Mouse (Mus musculus) midbrain, embryonic 11.5 days (tissue): Measurements from ENCODE around the gene Cfap299. TPM values are rescaled to one million over a fixed set of nuclear protein-coding genes. Genes with fewer than 3 reads are reported as not detected.
A peak's percentile ranks its signal among the peaks of the same experiment; 100 is the strongest.

Experiments
- ATAC-seq: fragments of 200-750 bp; cut with Nextera tagmentation; 2 replicates; pipeline ENCODE4 v1.8.0; 2017; ENCODE audit warnings: moderate TSS enrichment, moderate library complexity; ENCODE audit not compliant: low FRiP score
- DNase-seq: peaks from one replicate; pipeline ENCODE4 v3.0.0; 2015; ENCODE audit warnings: low spot score; ENCODE audit errors: missing footprints
- H3K27ac ChIP-seq: fragments of 300-500 bp; sonication (generic); 2 replicates; pipeline ENCODE4 v1.5.1; 2014; ENCODE audit warnings: low read depth, low read length
- H3K27me3 ChIP-seq: fragments of 300-500 bp; sonication (generic); 2 replicates; pipeline ENCODE4 v1.6.1; 2014; ENCODE audit warnings: mild to moderate bottlenecking, low read length, moderate library complexity, mixed read lengths; ENCODE audit not compliant: control insufficient read depth, insufficient read depth
- H3K36me3 ChIP-seq: fragments of 300-500 bp; sonication (generic); 2 replicates; pipeline ENCODE4 v1.6.1; 2014; ENCODE audit warnings: mild to moderate bottlenecking, low read length, moderate library complexity, mixed read lengths; ENCODE audit not compliant: control insufficient read depth, insufficient read depth
- H3K4me1 ChIP-seq: fragments of 300-500 bp; sonication (generic); 2 replicates; pipeline ENCODE4 v1.6.1; 2014; ENCODE audit warnings: low read length; ENCODE audit not compliant: control insufficient read depth, insufficient read depth
- H3K4me2 ChIP-seq: fragments of 300-500 bp; sonication (generic); 2 replicates; pipeline ENCODE4 v1.6.1; 2014; ENCODE audit warnings: mild to moderate bottlenecking, moderate library complexity
- H3K4me3 ChIP-seq: fragments of 300-500 bp; sonication (generic); 2 replicates; pipeline ENCODE4 v1.5.1; 2014; ENCODE audit warnings: low read depth, low read length
- H3K9ac ChIP-seq: fragments of 300-500 bp; sonication (generic); 2 replicates; pipeline ENCODE4 v1.6.1; 2014; ENCODE audit warnings: low read length
- H3K9me3 ChIP-seq: fragments of 300-500 bp; sonication (generic); 2 replicates; pipeline ENCODE4 v1.6.1; 2016; ENCODE audit warnings: low read length; ENCODE audit not compliant: control insufficient read depth
- WGBS: fragments of 180-500 bp; shearing (Covaris S2); extraction: QIAGEN DNeasy Blood & Tissue Kit; methylation state at CpG from one replicate; pipeline ENCODE4 v1.1.7; 2014; 5-methylcytosine and 5-hydroxymethylcytosine counted together
- polyA plus RNA-seq: library from polyadenylated mRNA; unstranded; fragments of >200 nt; fragmentation: Nextera tagmentation; extraction: Ambion mirVana; gene quantifications from 2 replicates; pipeline ENCODE4 v1.2.1, GENCODE M21; 2014

The Cfap299 gene
- polyA plus RNA-seq, 1 experiment from 2014 or later = 0.37 TPM

DNA sequence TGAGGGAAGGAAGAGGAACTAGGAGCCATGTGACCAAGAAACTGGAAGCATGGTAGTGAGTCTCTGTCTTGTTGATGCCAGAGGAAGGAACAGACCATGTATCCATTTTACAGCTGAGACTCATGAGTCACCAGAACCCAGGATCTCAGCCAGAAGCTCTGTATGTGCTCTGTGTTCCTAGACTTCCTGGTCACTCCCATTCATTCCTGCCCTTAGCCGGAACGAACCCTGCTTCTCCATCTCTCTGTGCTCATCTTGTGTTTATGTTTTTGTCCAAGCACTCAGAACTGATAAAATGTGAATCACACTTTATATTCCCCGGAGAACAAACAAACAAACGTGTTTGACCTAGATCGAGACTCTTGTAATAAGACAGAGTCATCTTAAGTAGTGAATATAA, 36.2 kb downstream of the Cfap299 start:
- no peaks in the 10 kb centered on the region for H3K36me3 ChIP-seq
- no peak for ATAC-seq
- no peaks in the 10 kb centered on the region for H3K27me3 ChIP-seq
- no peak overlapping the region for H3K4me2 ChIP-seq
- H3K27ac ChIP-seq = no peak overlapping the region
- no peak for DNase-seq
- no peaks in the 10 kb centered on the region for H3K4me1 ChIP-seq
- H3K4me3 ChIP-seq = no peak overlapping the region
- no peak overlapping the region for H3K9ac ChIP-seq
- 93% methylated on average over 5 of the region's 5 CpGs for WGBS
- H3K9me3 ChIP-seq = no peaks in the 10 kb centered on the region

DNA sequence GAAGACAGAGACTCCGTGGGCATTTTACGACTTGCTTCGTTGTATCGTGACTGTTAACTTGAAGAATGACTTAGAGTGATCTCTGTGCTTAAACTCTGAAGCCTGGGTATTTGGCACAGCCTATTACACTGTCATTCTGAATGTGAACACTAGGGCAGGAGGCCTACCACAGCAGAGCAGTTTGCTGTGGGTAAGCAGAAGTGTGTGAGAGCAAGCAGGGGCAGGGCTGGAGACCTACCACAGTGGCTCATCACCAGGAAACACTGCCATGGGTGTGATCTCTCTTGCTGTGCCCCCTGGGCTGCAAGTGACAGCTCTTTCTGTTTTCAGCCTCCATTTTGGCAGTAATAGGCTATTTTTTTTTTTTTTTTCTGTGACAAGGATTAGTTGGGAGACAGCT, 39.7 kb downstream of the Cfap299 start:
- H3K4me3 ChIP-seq = no peak overlapping the region
- H3K9ac ChIP-seq = no peak overlapping the region
- DNase-seq (no peak), ATAC-seq (no peak)
- H3K9me3 ChIP-seq = no peaks in the 10 kb centered on the region
- H3K4me2 ChIP-seq = no peak overlapping the region
- WGBS = 88% methylated on average over 4 of the region's 4 CpGs
- H3K36me3 ChIP-seq = no peaks in the 10 kb centered on the region
- H3K4me1 ChIP-seq = no peaks in the 10 kb centered on the region
- no peak overlapping the region for H3K27ac ChIP-seq
- no peaks in the 10 kb centered on the region for H3K27me3 ChIP-seq

DNA sequence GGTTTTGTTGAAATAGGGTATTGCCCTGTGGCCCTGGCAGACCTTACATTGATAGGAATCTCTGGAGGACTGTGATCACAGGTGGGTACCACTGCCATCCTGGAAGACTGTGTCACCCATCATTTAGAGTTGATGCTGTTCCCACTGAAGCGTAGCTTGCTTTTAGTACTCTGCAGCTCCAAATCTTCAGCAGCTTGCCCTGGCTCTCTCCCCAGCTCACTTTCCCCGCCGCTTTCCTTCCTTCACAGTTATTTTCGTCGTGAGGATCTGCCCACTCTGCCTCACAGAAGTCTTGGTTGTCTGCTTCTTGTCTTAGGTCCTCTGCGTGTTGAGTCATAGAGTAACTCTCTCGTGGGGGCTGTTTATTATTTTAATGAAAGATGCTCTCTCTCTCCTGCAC, 40.3 kb downstream of the Cfap299 start:
- Histone ChIP-seq H3K27ac (no peak overlapping the region), H3K27me3 (no peaks in the 10 kb centered on the region), H3K4me3 (no peak overlapping the region), H3K4me2 (no peak overlapping the region), H3K4me1 (no peaks in the 10 kb centered on the region), H3K9ac (no peak overlapping the region), H3K36me3 (no peaks in the 10 kb centered on the region), H3K9me3 (no peaks in the 10 kb centered on the region)
- WGBS = 85% methylated on average over 7 of the region's 7 CpGs
- DNase-seq (no peak), ATAC-seq (no peak)

DNA sequence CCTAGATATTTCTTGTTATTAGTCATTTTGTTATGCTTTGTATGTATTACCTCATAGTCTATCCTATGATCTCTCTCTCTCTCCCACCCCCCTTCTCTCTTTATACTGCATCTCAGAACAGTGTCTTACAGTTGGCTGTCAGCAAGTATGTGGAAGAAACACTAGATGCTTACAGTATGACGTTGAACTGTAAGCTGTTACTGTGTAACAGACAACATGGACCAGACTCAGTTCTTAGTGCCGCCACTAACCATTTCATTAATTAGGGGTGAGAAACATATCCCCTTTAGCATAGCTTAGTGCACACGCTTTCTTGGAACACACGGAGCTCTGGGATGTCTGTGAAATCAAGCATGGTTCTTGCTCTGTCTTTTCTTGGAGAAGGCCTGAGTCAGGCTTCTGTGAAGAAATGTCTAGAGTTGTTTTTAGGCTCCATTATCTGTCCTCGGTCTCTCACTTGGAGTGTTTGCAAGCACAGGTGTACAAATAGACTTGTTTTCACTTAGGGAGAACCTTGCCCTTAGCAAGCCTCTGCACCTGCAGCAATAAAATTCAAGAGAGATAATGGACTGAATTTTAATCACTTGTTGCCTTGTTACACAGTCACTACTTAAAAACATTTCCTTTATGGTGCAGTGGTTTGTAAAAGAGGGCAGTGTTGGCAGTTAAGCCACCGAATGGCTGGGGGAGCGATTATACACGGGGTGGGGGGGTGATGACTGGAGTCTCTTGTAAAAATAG, 47.1 kb downstream of the Cfap299 start:
- no peaks in the 10 kb centered on the region for H3K9me3 ChIP-seq
- 79% methylated on average over 8 of the region's 8 CpGs for WGBS
- no peaks in the 10 kb centered on the region for H3K4me1 ChIP-seq
- H3K4me2 ChIP-seq = no peak overlapping the region
- DNase-seq = no peak
- H3K36me3 ChIP-seq = no peaks in the 10 kb centered on the region
- no peaks in the 10 kb centered on the region for H3K27me3 ChIP-seq
- ATAC-seq = no peak
- no peak overlapping the region for H3K4me3 ChIP-seq
- no peak overlapping the region for H3K27ac ChIP-seq
- no peak overlapping the region for H3K9ac ChIP-seq

DNA sequence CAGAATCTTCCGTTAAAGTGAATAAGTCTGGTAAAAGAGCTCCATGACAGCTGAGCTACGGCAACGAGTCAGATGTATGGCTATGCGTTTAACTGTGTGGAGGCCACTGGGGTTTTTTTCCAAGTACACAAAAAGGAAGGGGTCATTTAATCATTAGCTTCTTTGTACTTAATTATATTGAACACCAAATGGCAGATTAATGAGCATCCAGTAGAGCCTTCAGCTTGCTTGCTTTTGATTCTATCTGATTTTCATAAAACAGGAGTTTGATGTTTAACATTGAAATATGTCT, 47.6 kb downstream of the Cfap299 start:
- ATAC-seq (no peak), DNase-seq (no peak)
- Histone ChIP-seq H3K27ac (no peak overlapping the region), H3K9me3 (no peaks in the 10 kb centered on the region), H3K4me1 (no peaks in the 10 kb centered on the region), H3K4me3 (no peak overlapping the region), H3K27me3 (no peaks in the 10 kb centered on the region), H3K9ac (no peak overlapping the region), H3K4me2 (no peak overlapping the region), H3K36me3 (no peaks in the 10 kb centered on the region)
- WGBS = 87% methylated on average over 4 of the region's 4 CpGs

DNA sequence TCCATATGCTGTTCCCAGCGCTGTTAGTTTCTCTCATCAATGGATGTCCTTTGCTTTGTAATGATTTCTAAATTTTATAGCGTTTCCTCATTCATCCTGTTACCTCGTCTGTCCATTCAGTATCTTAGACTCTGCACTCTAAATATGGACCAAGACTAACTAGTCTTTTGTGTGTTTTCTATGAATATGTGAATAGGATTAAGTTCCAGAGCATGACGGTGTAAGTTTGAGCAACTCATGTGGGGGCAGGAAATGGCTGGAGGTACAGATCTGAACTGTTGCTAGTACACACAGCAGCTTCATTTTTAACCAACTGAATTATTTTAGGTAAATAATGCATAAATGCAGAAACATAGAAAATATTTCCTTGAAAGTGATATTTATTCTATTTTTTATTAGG, 51.3 kb downstream of the Cfap299 start:
- no peaks in the 10 kb centered on the region for H3K9me3 ChIP-seq
- no peak overlapping the region for H3K4me2 ChIP-seq
- H3K4me3 ChIP-seq = no peak overlapping the region
- no peak overlapping the region for H3K27ac ChIP-seq
- H3K36me3 ChIP-seq = no peaks in the 10 kb centered on the region
- WGBS = 63% methylated on average over 4 of the region's 4 CpGs
- no peak for ATAC-seq
- no peak for DNase-seq
- H3K4me1 ChIP-seq = no peaks in the 10 kb centered on the region
- no peak overlapping the region for H3K9ac ChIP-seq
- no peaks in the 10 kb centered on the region for H3K27me3 ChIP-seq

DNA sequence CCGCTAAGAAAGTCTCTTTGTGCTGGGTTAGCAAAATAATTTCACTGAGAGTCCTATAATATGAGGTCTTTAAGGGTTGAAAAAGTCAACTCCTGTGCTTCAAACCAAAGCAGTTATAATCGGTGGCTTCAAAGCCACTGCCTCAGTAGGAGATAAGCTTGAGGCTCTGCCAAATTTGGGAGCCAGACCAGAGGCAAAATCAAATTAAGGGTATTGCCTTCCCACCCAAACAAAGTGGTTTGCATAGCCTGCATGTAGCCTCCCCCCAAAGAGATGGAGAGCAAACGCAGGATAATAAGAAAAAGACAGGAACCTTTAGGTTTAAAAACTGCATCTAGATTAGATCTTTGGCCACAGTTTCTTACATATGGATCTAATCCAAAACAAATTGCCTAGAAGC, 58.0 kb downstream of the Cfap299 start:
- DNase-seq = no peak
- 77% methylated on average over 3 of the region's 3 CpGs for WGBS

DNA sequence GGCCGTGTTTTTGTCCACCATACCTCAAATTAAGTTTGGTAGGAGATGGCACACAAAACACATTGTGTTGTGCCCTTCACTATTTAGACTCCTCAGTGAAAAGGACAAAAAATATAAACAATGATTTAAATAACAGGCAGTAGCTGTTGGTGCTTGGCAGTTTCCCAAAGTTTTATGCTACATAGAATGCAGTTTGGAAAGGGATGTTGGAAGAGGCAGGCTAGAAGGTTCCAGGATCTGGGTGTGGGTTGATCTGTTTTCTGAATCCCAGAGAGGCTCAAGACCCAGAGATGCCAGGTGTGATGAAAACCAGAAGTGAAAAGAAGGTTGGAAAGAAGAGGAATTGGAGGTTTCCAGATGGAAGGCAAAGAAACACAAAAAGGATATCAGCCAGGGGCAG, 73.1 kb downstream of the Cfap299 start:
- ATAC-seq = no peak
- no peak overlapping the region for H3K27ac ChIP-seq
- H3K4me1 ChIP-seq = no peaks in the 10 kb centered on the region
- DNase-seq = no peak
- no peaks in the 10 kb centered on the region for H3K36me3 ChIP-seq
- H3K27me3 ChIP-seq = no peaks in the 10 kb centered on the region
- WGBS = 88% methylated on average over 1 of the region's 1 CpGs
- no peak overlapping the region for H3K4me2 ChIP-seq
- H3K4me3 ChIP-seq = no peak overlapping the region
- H3K9me3 ChIP-seq = no peaks in the 10 kb centered on the region
- H3K9ac ChIP-seq = no peak overlapping the region

More for the DNA sequence above, 58.0 kb downstream of the Cfap299 start:
- H3K9ac ChIP-seq = no peak overlapping the region
- no peak overlapping the region for H3K4me3 ChIP-seq
- H3K36me3 ChIP-seq = no peaks in the 10 kb centered on the region
- no peak overlapping the region for H3K4me2 ChIP-seq
- H3K27ac ChIP-seq = no peak overlapping the region
- H3K9me3 ChIP-seq = no peaks in the 10 kb centered on the region
- no peaks in the 10 kb centered on the region for H3K4me1 ChIP-seq
- no peaks in the 10 kb centered on the region for H3K27me3 ChIP-seq
- ATAC-seq = no peak

DNA sequence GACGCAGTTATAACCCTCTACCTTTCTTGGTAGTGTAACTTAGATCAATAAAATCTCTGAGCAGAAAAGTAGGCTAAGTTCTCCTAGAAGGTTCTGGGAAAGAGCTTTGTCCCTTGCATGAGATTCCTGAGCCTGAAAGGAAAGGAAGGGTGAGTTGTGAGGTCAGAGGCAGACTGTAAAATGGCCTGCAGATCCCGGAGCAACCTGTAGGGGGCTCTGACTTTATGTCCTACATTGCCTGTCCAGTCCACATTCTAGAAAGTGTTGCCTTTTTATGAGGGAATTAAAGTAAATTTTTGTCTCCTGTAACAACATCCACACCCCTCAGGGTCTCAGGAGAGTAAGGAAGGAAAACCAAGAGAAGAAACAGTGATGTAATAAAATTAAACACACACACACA, 81.0 kb downstream of the Cfap299 start:
- Histone ChIP-seq H3K36me3 (no peaks in the 10 kb centered on the region), H3K4me1 (no peaks in the 10 kb centered on the region), H3K4me2 (no peak overlapping the region), H3K9ac (no peak overlapping the region), H3K27me3 (no peaks in the 10 kb centered on the region), H3K27ac (no peak overlapping the region), H3K9me3 (no peaks in the 10 kb centered on the region), H3K4me3 (no peak overlapping the region)
- DNase-seq (peak; percentile 92), ATAC-seq (no peak)
- WGBS = 81% methylated on average over 2 of the region's 2 CpGs
